Mouse (Mus musculus) embryonic facial prominence, embryonic 15.5 days (tissue): Measurements from ENCODE around the gene Chn2. TPM values are rescaled to one million over a fixed set of nuclear protein-coding genes. Genes with fewer than 3 reads are reported as not detected.

Experiments
- ATAC-seq: fragments of 200-750 bp; cut with Nextera tagmentation; 2 replicates; pipeline ENCODE4 v1.8.0; 2017; ENCODE audit warnings: low read depth, moderate TSS enrichment; ENCODE audit not compliant: insufficient number of reproducible peaks, low FRiP score, low TSS enrichment
- H3K27ac ChIP-seq: fragments of 300-500 bp; sonication (generic); replicated peaks from 2 replicates; pipeline ENCODE4 v1.5.1; 2015; ENCODE audit warnings: mild to moderate bottlenecking, inconsistent platforms
- H3K27me3 ChIP-seq: fragments of 300-500 bp; sonication (generic); 2 replicates; pipeline ENCODE4 v1.6.1; 2015; ENCODE audit warnings: inconsistent platforms
- H3K36me3 ChIP-seq: fragments of 300-500 bp; sonication (generic); 2 replicates; pipeline ENCODE4 v1.6.1; 2015; ENCODE audit warnings: mild to moderate bottlenecking, inconsistent platforms
- H3K4me1 ChIP-seq: fragments of 300-500 bp; sonication (generic); 2 replicates; pipeline ENCODE4 v1.6.1; 2015; ENCODE audit warnings: inconsistent platforms
- H3K4me2 ChIP-seq: fragments of 300-500 bp; sonication (generic); replicated peaks from 2 replicates; pipeline ENCODE4 v1.6.1; 2015; ENCODE audit warnings: mild to moderate bottlenecking, inconsistent platforms
- H3K4me3 ChIP-seq: fragments of 300-500 bp; sonication (generic); replicated peaks from 2 replicates; pipeline ENCODE4 v1.5.1; 2015; ENCODE audit warnings: mild to moderate bottlenecking, inconsistent platforms
- H3K9ac ChIP-seq: fragments of 300-500 bp; sonication (generic); 2 replicates; pipeline ENCODE4 v1.6.1; 2015; ENCODE audit warnings: inconsistent platforms
- H3K9me3 ChIP-seq: fragments of 300-500 bp; sonication (generic); replicated peaks from 2 replicates; pipeline ENCODE4 v1.6.1; 2016; ENCODE audit warnings: inconsistent platforms
- WGBS: fragments of 180-500 bp; shearing (Covaris S2); methylation state at CpG from one replicate; pipeline ENCODE4 v1.1.7; 2015; 5-methylcytosine and 5-hydroxymethylcytosine counted together
- polyA plus RNA-seq: library from polyadenylated mRNA; unstranded; fragments of >200 nt; fragmentation: Nextera tagmentation; extraction: Ambion mirVana; gene quantifications from 2 replicates; pipeline ENCODE4 v1.2.1, GENCODE M21; 2015

Chn2 gene
- polyA plus RNA-seq, 1 experiment from 2014 or later: 12.2 TPM

DNA sequence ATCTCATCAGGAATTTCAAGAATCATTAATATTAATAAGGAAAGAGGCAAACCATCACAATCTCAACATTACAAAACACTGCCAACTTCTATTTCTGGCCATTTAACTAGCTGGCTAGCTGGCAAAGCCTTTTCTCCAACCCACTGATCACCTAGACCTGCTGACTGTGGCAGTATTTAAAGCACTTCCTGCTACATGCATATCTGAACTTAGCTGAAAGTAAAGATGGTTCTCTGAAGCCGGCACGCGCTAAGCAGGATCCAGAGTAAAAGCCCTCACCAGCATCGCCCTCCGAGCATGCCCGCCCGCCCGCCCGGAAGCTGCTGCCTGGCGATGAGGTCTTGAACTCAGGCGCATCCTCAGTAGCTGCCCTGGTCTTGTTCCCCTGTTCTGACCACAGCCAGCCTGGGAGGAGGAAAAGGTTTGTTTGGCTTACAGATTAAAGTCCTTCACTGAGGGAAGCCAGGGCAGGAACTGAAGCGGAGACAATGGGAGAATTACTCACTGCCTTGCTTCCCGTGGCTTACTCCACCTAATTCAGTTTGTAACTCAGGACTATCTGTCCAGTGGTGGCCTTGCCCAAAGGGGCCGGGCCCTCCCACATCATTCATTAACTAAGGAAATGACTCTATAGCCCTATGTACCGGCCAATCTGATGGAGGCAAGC is 18.1 kb upstream of the Chn2 start:
- Histone ChIP-seq H3K4me2 (no peak overlapping the region), H3K27ac (no peak overlapping the region), H3K36me3 (no peaks in the 10 kb centered on the region), H3K4me1 (no peaks in the 10 kb centered on the region), H3K9me3 (no peaks in the 10 kb centered on the region), H3K27me3 (no peaks in the 10 kb centered on the region), H3K9ac (no peak overlapping the region), H3K4me3 (no peak overlapping the region)
- no peak for ATAC-seq
- WGBS: 70% methylated on average over 15 of the region's 15 CpGs

DNA sequence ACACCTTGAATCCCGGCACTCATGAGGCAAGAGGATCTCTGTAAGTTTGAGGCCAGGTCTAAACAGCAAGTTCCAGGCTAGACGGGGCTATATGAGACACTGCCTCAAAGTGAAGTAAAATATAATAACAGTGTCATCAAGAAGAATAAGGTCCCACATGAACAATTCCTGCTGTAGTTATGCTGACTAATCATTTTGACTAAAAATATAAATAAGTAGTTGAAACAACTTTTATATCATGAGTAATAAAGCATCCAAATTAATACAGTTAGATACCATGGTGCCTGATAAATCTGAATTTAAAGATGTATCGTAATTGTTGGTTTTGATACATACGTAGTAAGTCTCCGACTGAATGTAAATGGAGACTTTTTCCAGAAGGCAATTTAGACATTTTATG is 15.5 kb upstream of the Chn2 start:
- ATAC-seq: no peak
- Histone ChIP-seq H3K9me3 (no peaks in the 10 kb centered on the region), H3K27ac (no peak overlapping the region), H3K4me3 (no peak overlapping the region), H3K27me3 (no peaks in the 10 kb centered on the region), H3K4me1 (no peaks in the 10 kb centered on the region), H3K4me2 (no peak overlapping the region), H3K36me3 (no peaks in the 10 kb centered on the region), H3K9ac (no peak overlapping the region)
- 90% methylated on average over 5 of the region's 5 CpGs for WGBS

DNA sequence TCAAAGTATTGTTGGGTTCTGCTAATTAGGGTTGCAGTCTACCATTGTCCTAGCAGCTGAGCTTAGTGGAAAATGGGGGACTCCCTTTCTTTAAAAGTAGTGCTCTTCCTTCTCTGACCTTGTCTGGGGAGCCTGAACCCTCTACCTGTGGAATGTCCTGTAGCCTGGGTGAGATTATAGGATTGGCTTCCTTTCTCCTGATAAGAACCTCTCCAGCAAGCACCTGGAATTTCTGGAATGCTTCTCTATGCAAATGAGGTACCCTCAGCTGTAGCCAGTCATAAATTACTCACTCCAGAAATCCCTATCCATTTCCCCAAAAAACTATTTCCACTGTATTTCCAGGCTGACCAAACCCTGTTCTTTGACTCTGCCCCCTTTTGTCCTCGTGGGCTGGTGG is 10.6 kb upstream of the Chn2 start:
- Histone ChIP-seq H3K4me3 (no peak overlapping the region), H3K9me3 (no peaks in the 10 kb centered on the region), H3K4me1 (no peaks in the 10 kb centered on the region), H3K27me3 (no peaks in the 10 kb centered on the region), H3K4me2 (no peak overlapping the region), H3K36me3 (no peaks in the 10 kb centered on the region), H3K9ac (no peak overlapping the region), H3K27ac (no peak overlapping the region)
- WGBS: 30% methylated on average over 1 of the region's 1 CpGs
- no peak for ATAC-seq

DNA sequence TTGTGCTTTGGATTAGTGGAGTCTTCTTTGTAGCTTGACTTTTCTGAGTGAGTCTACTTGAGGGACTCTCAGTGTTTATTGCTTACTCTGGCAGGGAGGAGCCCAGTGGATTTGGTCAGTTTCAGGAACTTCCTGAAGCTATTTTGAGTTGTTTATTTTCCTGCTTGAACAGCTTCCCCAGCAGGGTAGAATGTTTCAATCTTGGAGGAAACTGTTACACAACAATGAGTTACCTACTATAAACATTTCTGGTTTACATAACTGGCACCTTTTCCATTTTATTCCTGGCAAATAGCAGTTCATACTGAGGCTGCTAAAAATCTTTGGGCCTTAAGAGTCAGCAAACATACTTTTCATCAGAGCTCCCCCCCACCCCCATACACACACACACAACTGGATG is 9.0 kb upstream of the Chn2 start:
- Histone ChIP-seq H3K9ac (no peak overlapping the region), H3K36me3 (no peaks in the 10 kb centered on the region), H3K4me2 (no peak overlapping the region), H3K27ac (no peak overlapping the region), H3K27me3 (no peaks in the 10 kb centered on the region), H3K4me3 (no peak overlapping the region), H3K9me3 (no peaks in the 10 kb centered on the region), H3K4me1 (no peaks in the 10 kb centered on the region; the same call in 1 of the 2 replicates)
- no peak for ATAC-seq

DNA sequence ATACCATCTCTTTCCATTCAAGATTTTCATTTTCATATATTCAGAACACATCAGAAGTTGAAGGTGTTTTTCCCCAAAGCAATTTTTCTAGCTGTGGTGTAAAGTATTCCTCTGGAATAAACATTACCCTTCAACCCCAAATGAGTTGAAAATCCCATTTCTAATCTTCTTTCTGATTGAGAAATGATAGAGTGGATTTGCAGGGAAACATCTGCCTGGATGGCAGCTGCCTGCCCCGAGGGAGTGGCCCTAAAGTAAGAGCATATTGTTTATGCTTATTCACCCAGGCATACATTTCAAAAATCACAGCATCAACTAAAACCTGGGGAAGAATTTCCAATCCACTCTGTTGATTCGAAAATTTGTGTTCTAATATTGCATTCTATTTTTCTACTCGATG is 8.6 kb upstream of the Chn2 start:
- Histone ChIP-seq H3K27me3 (no peaks in the 10 kb centered on the region), H3K9ac (no peak overlapping the region), H3K4me2 (no peak overlapping the region), H3K9me3 (no peaks in the 10 kb centered on the region), H3K4me3 (no peak overlapping the region), H3K27ac (no peak overlapping the region), H3K4me1 (no peaks in the 10 kb centered on the region; the same call in 1 of the 2 replicates), H3K36me3 (no peaks in the 10 kb centered on the region)
- no peak for ATAC-seq
- 55% methylated on average over 3 of the region's 3 CpGs for WGBS

DNA sequence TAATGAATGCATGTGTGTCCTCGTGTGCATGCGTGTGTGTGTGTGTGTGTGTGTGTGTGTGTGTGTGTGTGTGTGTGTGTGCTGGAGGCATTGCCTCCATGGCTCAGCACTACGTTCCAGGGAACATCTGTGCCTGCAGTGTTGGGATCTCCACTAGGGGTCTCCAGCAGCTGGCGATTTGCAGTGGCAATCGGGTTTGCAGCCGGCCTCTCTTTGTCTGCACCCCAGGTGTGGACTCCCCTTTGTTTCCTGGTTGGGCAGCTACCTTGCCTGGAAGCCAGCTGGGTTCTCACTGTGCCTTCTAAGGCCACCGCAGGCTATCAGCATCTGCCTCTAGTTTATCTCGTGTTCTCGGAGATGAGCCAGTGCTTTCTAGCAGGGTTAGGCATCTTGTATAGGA is 4.9 kb upstream of the Chn2 start:
- no peaks in the 10 kb centered on the region for H3K9me3 ChIP-seq
- WGBS: 2% methylated on average over 9 of the region's 9 CpGs
- H3K4me2 ChIP-seq: peak overlapping the region; percentile 47
- H3K9ac ChIP-seq: no peak overlapping the region
- peak; percentile 63; the same call in 1 of the 2 replicates for ATAC-seq
- H3K27me3 ChIP-seq: peaks cover 8% of the 10 kb centered on the region
- H3K4me3 ChIP-seq: peak overlapping the region; percentile 24; the same call in 1 of the 2 replicates
- no peak overlapping the region for H3K27ac ChIP-seq
- no peaks in the 10 kb centered on the region for H3K36me3 ChIP-seq
- peaks cover 4% of the 10 kb centered on the region; the same call in 1 of the 2 replicates for H3K4me1 ChIP-seq

DNA sequence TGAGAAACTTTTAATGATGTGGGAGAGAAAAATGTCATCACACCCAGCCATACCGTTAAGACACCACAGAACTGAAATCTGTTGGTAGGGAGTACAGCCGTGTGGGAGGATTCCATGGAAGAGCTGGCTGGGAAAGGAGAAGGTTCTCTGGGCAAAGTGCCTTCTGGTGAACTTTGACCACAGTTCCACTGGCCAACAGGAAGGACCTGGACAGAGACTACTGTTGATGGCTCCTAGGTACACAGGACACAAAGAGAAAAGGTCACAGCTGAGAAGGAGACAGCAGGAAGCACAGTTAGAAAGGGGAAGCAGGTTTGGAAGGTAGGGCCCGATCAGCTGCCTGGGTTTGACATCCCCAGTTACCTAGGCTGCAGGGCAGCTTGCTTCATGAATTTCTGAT is 3.8 kb upstream of the Chn2 start:
- peaks cover 10% of the 10 kb centered on the region; the same call in 1 of the 2 replicates for H3K4me1 ChIP-seq
- no peaks in the 10 kb centered on the region for H3K36me3 ChIP-seq
- no peak for ATAC-seq
- no peak overlapping the region for H3K4me3 ChIP-seq
- H3K9ac ChIP-seq: no peak overlapping the region
- 77% methylated on average over 3 of the region's 3 CpGs for WGBS
- no peak overlapping the region for H3K27ac ChIP-seq
- H3K27me3 ChIP-seq: peaks cover 8% of the 10 kb centered on the region
- H3K9me3 ChIP-seq: no peaks in the 10 kb centered on the region
- no peak overlapping the region for H3K4me2 ChIP-seq

DNA sequence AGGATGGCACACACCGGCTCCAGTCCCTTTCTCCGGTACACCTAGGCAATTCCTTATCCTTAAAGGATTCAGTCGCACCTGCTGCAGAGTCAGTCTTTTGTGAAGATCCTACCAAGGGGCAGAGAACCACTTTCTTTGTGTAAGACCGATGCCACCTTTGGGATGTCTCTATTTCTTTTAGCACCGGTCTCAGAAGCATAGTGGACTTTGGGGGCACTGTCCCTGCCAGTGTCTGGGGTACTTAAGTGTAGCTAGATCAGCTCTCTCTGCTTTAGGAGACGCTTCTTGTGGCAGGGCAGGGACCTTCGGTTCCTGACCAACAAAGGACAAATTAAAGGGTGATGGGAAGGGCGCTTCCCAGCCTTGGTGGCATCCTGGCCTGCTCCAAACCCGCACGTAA is 488 bp upstream of the Chn2 start:
- ATAC-seq: no peak; the same call in 1 of the 2 replicates
- no peaks in the 10 kb centered on the region for H3K9me3 ChIP-seq
- H3K9ac ChIP-seq: no peak overlapping the region
- peak overlapping the region; percentile 70 for H3K4me3 ChIP-seq
- 11% methylated on average over 10 of the region's 10 CpGs for WGBS
- H3K36me3 ChIP-seq: no peaks in the 10 kb centered on the region
- peaks cover 18% of the 10 kb centered on the region; the same call in 1 of the 2 replicates for H3K4me1 ChIP-seq
- H3K4me2 ChIP-seq: peak overlapping the region; percentile 99
- H3K27ac ChIP-seq: no peak overlapping the region
- peaks cover 18% of the 10 kb centered on the region for H3K27me3 ChIP-seq

DNA sequence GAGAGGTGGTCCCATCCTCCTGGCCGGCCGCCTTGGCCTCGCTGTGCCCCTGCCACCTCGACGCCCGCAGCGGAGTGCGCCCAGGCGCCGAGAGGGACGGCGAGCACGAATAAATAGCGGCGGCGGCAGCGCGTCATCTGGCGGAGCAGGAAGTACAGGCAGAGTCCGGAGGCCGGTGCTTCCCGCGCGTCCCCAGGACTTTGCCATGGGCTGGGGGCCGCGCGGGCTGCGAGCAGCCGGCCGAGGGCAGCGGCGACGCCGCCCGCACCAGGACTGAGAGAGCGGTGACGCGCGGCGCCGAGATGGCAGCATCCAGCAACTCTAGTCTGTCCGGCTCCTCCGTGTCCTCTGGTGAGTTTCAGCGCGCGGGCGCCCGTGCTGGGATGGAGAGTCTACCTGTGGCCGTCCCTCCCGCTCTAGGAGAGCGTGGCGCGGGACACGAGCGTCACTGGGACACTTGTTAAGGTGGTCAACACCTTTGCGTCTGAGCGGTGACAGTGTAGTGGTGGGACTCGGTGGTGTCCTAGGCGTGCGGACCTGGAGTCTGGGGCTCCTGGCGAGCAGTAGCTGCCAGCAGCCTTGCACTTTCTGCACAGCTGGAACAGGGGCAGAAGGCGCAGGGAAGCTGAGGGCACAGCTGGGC is 572 bp downstream of the Chn2 start:
- peak overlapping the region; percentile 62 for H3K9ac ChIP-seq
- peak overlapping the region; percentile 70 for H3K4me3 ChIP-seq
- peaks cover 18% of the 10 kb centered on the region for H3K27me3 ChIP-seq
- H3K36me3 ChIP-seq: no peaks in the 10 kb centered on the region
- under 1% methylated on average over 57 of the region's 62 CpGs for WGBS
- peak overlapping the region; percentile 63 for H3K27ac ChIP-seq
- peak; percentile 57 for ATAC-seq
- no peaks in the 10 kb centered on the region for H3K9me3 ChIP-seq
- H3K4me1 ChIP-seq: peaks cover 18% of the 10 kb centered on the region; the same call in 1 of the 2 replicates
- peak overlapping the region; percentile 99 for H3K4me2 ChIP-seq

DNA sequence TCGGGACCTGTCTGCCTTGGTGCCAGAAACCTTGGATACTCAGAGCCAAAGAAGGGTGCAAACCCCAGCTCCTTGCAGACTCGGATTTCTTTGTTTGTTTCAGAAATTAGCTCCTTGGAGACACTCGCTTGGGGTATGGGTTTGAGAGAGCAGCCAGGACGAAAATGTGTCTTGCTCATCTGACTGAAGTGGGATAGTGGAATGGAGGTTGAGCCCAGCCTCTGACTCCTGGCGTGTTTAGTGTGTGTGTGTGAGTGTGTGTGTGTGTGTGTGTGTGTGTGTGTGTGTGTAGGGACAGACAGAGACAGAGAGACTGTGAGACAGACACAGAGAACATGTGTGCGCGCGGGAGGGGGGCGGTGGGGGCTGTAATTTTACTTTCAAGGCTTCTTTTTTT is 1.1 kb downstream of the Chn2 start:
- H3K4me3 ChIP-seq: peak overlapping the region; percentile 70
- H3K9ac ChIP-seq: peak overlapping the region; percentile 62; the same call in 1 of the 2 replicates
- H3K36me3 ChIP-seq: no peaks in the 10 kb centered on the region
- no peak for ATAC-seq
- H3K4me2 ChIP-seq: peak overlapping the region; percentile 99
- H3K27ac ChIP-seq: 0 out of 2 replicates have a peak overlapping the region, but pooled peaks have one; percentile 63
- H3K4me1 ChIP-seq: peaks cover 18% of the 10 kb centered on the region; the same call in 1 of the 2 replicates
- WGBS: 12% methylated on average over 9 of the region's 9 CpGs
- no peaks in the 10 kb centered on the region for H3K9me3 ChIP-seq
- peaks cover 18% of the 10 kb centered on the region for H3K27me3 ChIP-seq

DNA sequence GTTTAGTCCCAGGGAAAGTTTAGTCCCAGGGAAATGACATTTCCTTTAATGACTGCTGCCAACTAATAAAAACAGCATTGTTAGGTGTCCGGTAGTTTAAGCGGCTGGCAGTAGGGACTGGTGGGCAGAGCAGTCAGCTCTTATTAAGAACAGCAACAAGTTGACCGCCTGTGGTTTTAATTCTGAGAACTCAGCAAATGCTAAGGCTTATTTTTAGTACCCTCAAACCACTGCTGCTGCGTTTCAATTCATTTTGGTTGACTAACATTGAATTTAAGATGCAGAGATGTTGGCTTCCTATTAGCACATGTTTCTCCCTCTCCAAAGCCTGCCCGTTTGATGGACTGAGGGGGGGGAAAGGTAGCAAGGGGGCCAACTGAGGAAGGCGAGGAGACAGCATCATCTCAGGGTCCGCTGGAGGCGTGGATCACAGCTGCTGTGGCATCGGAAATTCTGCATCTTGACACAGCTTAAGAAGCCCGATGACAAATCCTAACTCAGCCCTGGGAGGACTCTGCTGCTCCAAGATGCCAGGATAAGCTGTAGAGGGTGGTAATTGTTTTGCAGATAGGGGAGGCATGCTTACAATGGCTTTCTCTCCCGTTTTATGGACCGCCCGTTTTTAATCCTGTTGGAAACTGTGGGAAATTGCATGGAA is 2.2 kb downstream of the Chn2 start:
- Histone ChIP-seq H3K4me2 (no peak overlapping the region), H3K9me3 (no peaks in the 10 kb centered on the region), H3K36me3 (no peaks in the 10 kb centered on the region), H3K27ac (no peak overlapping the region), H3K4me1 (peaks cover 18% of the 10 kb centered on the region; the same call in 1 of the 2 replicates), H3K9ac (no peak overlapping the region), H3K4me3 (no peak overlapping the region), H3K27me3 (peaks cover 18% of the 10 kb centered on the region)
- WGBS: 31% methylated on average over 13 of the region's 13 CpGs
- no peak for ATAC-seq
